Mouse (Mus musculus) liver, adult 2 months (tissue): Measurements from ENCODE around the gene Kif22.

Experiments used
- CTCF ChIP-seq: fragments of 200-500 bp; IDR thresholded peaks from 2 replicates; pipeline ENCODE4 v1.5.1; 2011; ENCODE audit warnings: low read depth, low read length, control low read depth
- POLR2A ChIP-seq: fragments of 200-500 bp; IDR thresholded peaks from 2 replicates; pipeline ENCODE4 v1.6.1; 2011; ENCODE audit warnings: low read length, control low read depth; ENCODE audit not compliant: insufficient read depth; ENCODE audit errors: extremely low read depth

DNA sequence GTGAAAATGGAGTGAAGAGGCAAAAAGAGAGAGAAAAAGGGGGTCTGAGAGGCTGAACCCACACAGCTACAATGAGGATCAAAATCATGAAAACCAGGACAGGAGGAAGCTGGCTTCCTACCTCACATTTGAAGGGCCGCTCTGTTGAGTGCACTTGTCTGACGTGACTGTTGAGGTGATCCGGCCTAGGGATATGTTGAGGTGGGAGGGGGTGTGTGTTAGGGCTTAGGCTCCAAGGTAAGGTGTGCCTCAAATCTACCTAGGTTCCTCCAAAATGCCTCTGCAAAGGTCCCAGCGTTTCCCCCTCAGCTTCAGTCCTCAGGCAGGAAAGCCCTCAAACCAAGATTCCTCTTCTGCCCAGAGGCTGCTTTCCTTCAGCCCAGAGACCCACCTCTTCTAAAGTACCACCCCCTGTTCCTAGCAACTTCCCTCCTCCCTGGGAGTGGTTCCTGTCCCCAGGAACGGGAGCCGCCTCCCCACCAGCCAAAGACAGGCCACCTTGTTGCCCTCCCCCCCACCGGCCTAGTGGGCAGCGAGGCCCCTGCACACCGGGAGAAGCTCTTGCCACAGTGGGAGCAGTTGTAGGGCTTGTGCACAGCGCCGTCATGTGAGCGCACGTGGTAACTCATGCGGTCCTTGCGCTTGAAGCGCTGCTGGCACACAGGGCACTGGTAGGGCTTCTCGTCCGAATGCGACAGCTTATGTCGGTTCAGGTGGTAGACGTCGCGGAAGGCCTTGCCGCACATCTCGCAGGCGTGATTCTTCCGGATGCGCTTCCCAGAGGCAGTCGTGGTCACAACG, 17.3 kb downstream of the Kif22 start:
- TF ChIP-seq POLR2A (0 out of 2 replicates have a peak, but pooled peaks have one; percentile 21), CTCF (peak; percentile 86)
